Mouse (Mus musculus) ovary, postnatal 14 days (tissue): ENCODE measurements around the gene Trappc2l.
A peak's percentile ranks its signal among the peaks of the same experiment; 100 is the strongest.

Source experiments
- DNase-seq: peaks from one replicate; pipeline ENCODE4 v3.0.0; 2022; ENCODE audit warnings: low spot score

Gene Trappc2l

GRCm38 (mm10) chr8:122580926-122581325 lies 30.5 kb upstream of the Trappc2l start:
- no peak for DNase-seq

GRCm38 (mm10) chr8:122584981-122585380 lies 26.5 kb upstream of the Trappc2l start:
- no peak for DNase-seq

GRCm38 (mm10) chr8:122585411-122585891 lies 26.0 kb upstream of the Trappc2l start:
- DNase-seq: no peak

GRCm38 (mm10) chr8:122586171-122586570 lies 25.3 kb upstream of the Trappc2l start:
- no peak for DNase-seq

- no peak for DNase-seq
These were observed 24.7 kb upstream of the Trappc2l start for GRCm38 (mm10) chr8:122586749-122587148.

GRCm38 (mm10) chr8:122593240-122593639 lies 18.2 kb upstream of the Trappc2l start:
- no peak for DNase-seq

- DNase-seq: no peak
These were observed 17.5 kb upstream of the Trappc2l start for GRCm38 (mm10) chr8:122593783-122594507.

- DNase-seq: no peak
These were observed 15.4 kb upstream of the Trappc2l start for GRCm38 (mm10) chr8:122596031-122596430.

- no peak for DNase-seq
These were observed 10.8 kb upstream of the Trappc2l start for GRCm38 (mm10) chr8:122600666-122601065.

GRCm38 (mm10) chr8:122604640-122605039 lies 6.8 kb upstream of the Trappc2l start:
- no peak for DNase-seq

- no peak for DNase-seq
These were observed 6.1 kb upstream of the Trappc2l start for GRCm38 (mm10) chr8:122605367-122605766.

- no peak for DNase-seq
These were observed 4.6 kb upstream of the Trappc2l start for GRCm38 (mm10) chr8:122606810-122607209.

- no peak for DNase-seq
These were observed 1.2 kb upstream of the Trappc2l start for GRCm38 (mm10) chr8:122610209-122610608.

- no peak for DNase-seq
These were observed 695 bp upstream of the Trappc2l start for GRCm38 (mm10) chr8:122610612-122611277.

GRCm38 (mm10) chr8:122616181-122616905 lies 4.9 kb downstream of the Trappc2l start:
- DNase-seq: no peak

- peak; percentile 82 for DNase-seq
These were observed 6.6 kb downstream of the Trappc2l start for GRCm38 (mm10) chr8:122617947-122618546.

GRCm38 (mm10) chr8:122618660-122619378 lies 7.4 kb downstream of the Trappc2l start:
- DNase-seq: no peak

GRCm38 (mm10) chr8:122620446-122620845 lies 9.0 kb downstream of the Trappc2l start:
- DNase-seq: no peak

- no peak for DNase-seq
These were observed 11.3 kb downstream of the Trappc2l start, which contains the start of gene Pabpn1l for GRCm38 (mm10) chr8:122622727-122623126. Gene Pabpn1l, minus strand, starts transcription at chr8:122622739.

- no peak for DNase-seq
These were observed 12.6 kb downstream of the Trappc2l start for GRCm38 (mm10) chr8:122623844-122624642.

GRCm38 (mm10) chr8:122624653-122625052 lies 13.2 kb downstream of the Trappc2l start:
- no peak for DNase-seq
